Mouse (Mus musculus) forebrain, embryonic 13.5 days (tissue): ENCODE measurements around the gene Serbp1. TPM values are rescaled to one million over a fixed set of nuclear protein-coding genes. Genes with fewer than 3 reads are reported as not detected.

Experiments used
- ATAC-seq: fragments of 200-750 bp; cut with Nextera tagmentation; 2 replicates; pipeline ENCODE4 v1.8.0; 2017
- H3K27ac ChIP-seq: fragments of 300-500 bp; sonication (generic); 2 replicates; pipeline ENCODE4 v1.5.1; 2015; ENCODE audit warnings: inconsistent platforms, mild to moderate bottlenecking, moderate library complexity
- H3K27me3 ChIP-seq: fragments of 300-500 bp; sonication (generic); 2 replicates; pipeline ENCODE4 v1.6.1; 2015; ENCODE audit warnings: mild to moderate bottlenecking, inconsistent platforms
- H3K36me3 ChIP-seq: fragments of 300-500 bp; sonication (generic); 2 replicates; pipeline ENCODE4 v1.6.1; 2015; ENCODE audit warnings: mild to moderate bottlenecking, inconsistent platforms; ENCODE audit not compliant: poor library complexity, severe bottlenecking
- H3K4me1 ChIP-seq: fragments of 300-500 bp; sonication (generic); 2 replicates; pipeline ENCODE4 v1.6.1; 2015; ENCODE audit warnings: inconsistent platforms
- H3K4me2 ChIP-seq: fragments of 300-500 bp; sonication (generic); 2 replicates; pipeline ENCODE4 v1.6.1; 2015; ENCODE audit warnings: inconsistent platforms, mild to moderate bottlenecking, moderate library complexity
- H3K4me3 ChIP-seq: fragments of 300-500 bp; sonication (generic); 2 replicates; pipeline ENCODE4 v1.5.1; 2015; ENCODE audit warnings: mild to moderate bottlenecking, inconsistent platforms
- H3K9ac ChIP-seq: fragments of 300-500 bp; sonication (generic); 2 replicates; pipeline ENCODE4 v1.6.1; 2015; ENCODE audit warnings: mild to moderate bottlenecking, inconsistent platforms
- H3K9me3 ChIP-seq: fragments of 300-500 bp; sonication (generic); replicated peaks from 2 replicates; pipeline ENCODE4 v1.6.1; 2016; ENCODE audit warnings: inconsistent platforms
- WGBS: fragments of 180-500 bp; shearing (Covaris S2); methylation state at CpG from one replicate; pipeline ENCODE4 v1.1.7; 2015; 5-methylcytosine and 5-hydroxymethylcytosine counted together
- polyA plus RNA-seq: library from polyadenylated mRNA; unstranded; fragments of >200 nt; fragmentation: Nextera tagmentation; extraction: Ambion mirVana; gene quantifications from 2 replicates; pipeline ENCODE4 v1.2.1, GENCODE M21; 2015

Serbp1 gene
- polyA plus RNA-seq: 351 and 352 TPM in 2 replicates

- no peak for ATAC-seq
- Histone ChIP-seq H3K27ac (no peak within 1 kb of the TSS), H3K4me3 (no peak within 1 kb of the TSS), H3K27me3 (no peaks in the 10 kb centered on the region), H3K9ac (no peak within 1 kb of the TSS), H3K36me3 (no peaks in the 10 kb centered on the region), H3K4me2 (no peak within 1 kb of the TSS), H3K4me1 (no peaks in the 10 kb centered on the region), H3K9me3 (no peaks in the 10 kb centered on the region)
- 27% methylated on average over 12 of the region's 12 CpGs for WGBS
Observed at GRCm38 (mm10) chr6:67237977-67238376, at the start of gene Serbp1. Serbp1 (plus strand) TSS chr6:67238176.

- 97% methylated on average over 2 of the region's 2 CpGs for WGBS
- Histone ChIP-seq H3K4me3 (no peak overlapping the region), H3K36me3 (no peaks in the 10 kb centered on the region), H3K9me3 (no peaks in the 10 kb centered on the region), H3K9ac (no peak overlapping the region), H3K27me3 (no peaks in the 10 kb centered on the region), H3K4me1 (no peaks in the 10 kb centered on the region), H3K4me2 (no peak overlapping the region), H3K27ac (no peak overlapping the region)
- ATAC-seq: no peak
Observed at GRCm38 (mm10) chr6:67193591-67193990, 44.4 kb upstream of the Serbp1 start.

GRCm38 (mm10) chr6:67194606-67195005 lies 43.4 kb upstream of the Serbp1 start:
- no peak for ATAC-seq
- Histone ChIP-seq H3K36me3 (no peaks in the 10 kb centered on the region), H3K4me2 (no peak overlapping the region), H3K27ac (no peak overlapping the region), H3K9me3 (no peaks in the 10 kb centered on the region), H3K4me1 (no peaks in the 10 kb centered on the region), H3K9ac (no peak overlapping the region), H3K4me3 (no peak overlapping the region), H3K27me3 (no peaks in the 10 kb centered on the region)
- WGBS: 90% methylated on average over 6 of the region's 6 CpGs

- Histone ChIP-seq H3K4me1 (no peaks in the 10 kb centered on the region), H3K27ac (no peak overlapping the region), H3K9me3 (no peaks in the 10 kb centered on the region), H3K4me3 (no peak overlapping the region), H3K4me2 (no peak overlapping the region), H3K36me3 (no peaks in the 10 kb centered on the region), H3K9ac (no peak overlapping the region), H3K27me3 (no peaks in the 10 kb centered on the region)
- ATAC-seq: peak; percentile 33; the same call in 1 of the 2 replicates
- whole genome bisulfite sequencing: 17% methylated on average over 7 of the region's 7 CpGs
Observed at GRCm38 (mm10) chr6:67195148-67195611, 42.8 kb upstream of the Serbp1 start.

GRCm38 (mm10) chr6:67196821-67197220 lies 41.2 kb upstream of the Serbp1 start:
- H3K9me3 ChIP-seq: no peaks in the 10 kb centered on the region
- H3K27ac ChIP-seq: no peak overlapping the region
- ATAC-seq: no peak
- H3K9ac ChIP-seq: no peak overlapping the region
- no peak overlapping the region for H3K4me3 ChIP-seq
- WGBS: 88% methylated on average over 6 of the region's 6 CpGs
- H3K27me3 ChIP-seq: no peaks in the 10 kb centered on the region
- H3K4me2 ChIP-seq: no peak overlapping the region
- no peaks in the 10 kb centered on the region for H3K4me1 ChIP-seq
- H3K36me3 ChIP-seq: no peaks in the 10 kb centered on the region

- Histone ChIP-seq H3K4me3 (no peak overlapping the region), H3K9me3 (no peaks in the 10 kb centered on the region), H3K4me1 (no peaks in the 10 kb centered on the region), H3K4me2 (no peak overlapping the region), H3K27ac (no peak overlapping the region), H3K9ac (no peak overlapping the region), H3K27me3 (no peaks in the 10 kb centered on the region), H3K36me3 (no peaks in the 10 kb centered on the region)
- ATAC-seq: no peak
- 28% methylated on average over 4 of the region's 4 CpGs for WGBS
Observed at GRCm38 (mm10) chr6:67198085-67198484, 39.9 kb upstream of the Serbp1 start.

GRCm38 (mm10) chr6:67200715-67201322 lies 37.2 kb upstream of the Serbp1 start:
- Histone ChIP-seq H3K36me3 (no peaks in the 10 kb centered on the region), H3K4me1 (no peaks in the 10 kb centered on the region), H3K4me3 (no peak overlapping the region), H3K4me2 (no peak overlapping the region), H3K9me3 (no peaks in the 10 kb centered on the region), H3K9ac (no peak overlapping the region), H3K27me3 (no peaks in the 10 kb centered on the region), H3K27ac (no peak overlapping the region)
- WGBS: 44% methylated on average over 5 of the region's 5 CpGs
- no peak for ATAC-seq

- no peak for ATAC-seq
- H3K36me3 ChIP-seq: no peaks in the 10 kb centered on the region
- WGBS: 74% methylated on average over 35 of the region's 35 CpGs
- H3K9ac ChIP-seq: no peak overlapping the region
- H3K27me3 ChIP-seq: no peaks in the 10 kb centered on the region
- H3K4me1 ChIP-seq: no peaks in the 10 kb centered on the region
- no peak overlapping the region for H3K4me3 ChIP-seq
- H3K4me2 ChIP-seq: no peak overlapping the region
- H3K27ac ChIP-seq: no peak overlapping the region
- H3K9me3 ChIP-seq: no peaks in the 10 kb centered on the region
Observed at GRCm38 (mm10) chr6:67205081-67206037, 32.6 kb upstream of the Serbp1 start.

GRCm38 (mm10) chr6:67212362-67212761 lies 25.6 kb upstream of the Serbp1 start:
- Histone ChIP-seq H3K9ac (no peak overlapping the region), H3K27ac (no peak overlapping the region), H3K4me2 (no peak overlapping the region), H3K9me3 (no peaks in the 10 kb centered on the region), H3K4me1 (no peaks in the 10 kb centered on the region), H3K36me3 (no peaks in the 10 kb centered on the region), H3K4me3 (no peak overlapping the region), H3K27me3 (no peaks in the 10 kb centered on the region)
- WGBS: 88% methylated on average over 1 of the region's 1 CpGs
- ATAC-seq: no peak

- Histone ChIP-seq H3K36me3 (no peaks in the 10 kb centered on the region), H3K9ac (no peak overlapping the region), H3K27me3 (no peaks in the 10 kb centered on the region), H3K4me3 (no peak overlapping the region), H3K27ac (no peak overlapping the region), H3K4me1 (no peaks in the 10 kb centered on the region), H3K9me3 (no peaks in the 10 kb centered on the region), H3K4me2 (no peak overlapping the region)
- ATAC-seq: no peak
- 87% methylated on average over 4 of the region's 4 CpGs for WGBS
Observed at GRCm38 (mm10) chr6:67213429-67214098, 24.4 kb upstream of the Serbp1 start.

- no peaks in the 10 kb centered on the region for H3K4me1 ChIP-seq
- H3K27ac ChIP-seq: no peak overlapping the region
- ATAC-seq: no peak
- H3K9me3 ChIP-seq: no peaks in the 10 kb centered on the region
- no peaks in the 10 kb centered on the region for H3K36me3 ChIP-seq
- WGBS: 93% methylated on average over 4 of the region's 4 CpGs
- H3K27me3 ChIP-seq: no peaks in the 10 kb centered on the region
- H3K4me2 ChIP-seq: no peak overlapping the region
- no peak overlapping the region for H3K4me3 ChIP-seq
- H3K9ac ChIP-seq: no peak overlapping the region
Observed at GRCm38 (mm10) chr6:67217402-67217801, 20.6 kb upstream of the Serbp1 start.

- Histone ChIP-seq H3K9me3 (no peaks in the 10 kb centered on the region), H3K27me3 (no peaks in the 10 kb centered on the region), H3K4me1 (no peaks in the 10 kb centered on the region), H3K4me3 (no peak overlapping the region), H3K27ac (no peak overlapping the region), H3K4me2 (no peak overlapping the region), H3K9ac (no peak overlapping the region), H3K36me3 (no peaks in the 10 kb centered on the region)
- ATAC-seq: no peak
- WGBS: 93% methylated on average over 1 of the region's 1 CpGs
Observed at GRCm38 (mm10) chr6:67217846-67218245, 20.1 kb upstream of the Serbp1 start.
